Mouse (Mus musculus) right cerebral cortex, postnatal 4 days (tissue): ENCODE data around the gene Palb2.

Experiments used
- DNase-seq: peaks from one replicate; pipeline ENCODE4 v3.0.0-alpha.2; 2022

Palb2 gene

DNA sequence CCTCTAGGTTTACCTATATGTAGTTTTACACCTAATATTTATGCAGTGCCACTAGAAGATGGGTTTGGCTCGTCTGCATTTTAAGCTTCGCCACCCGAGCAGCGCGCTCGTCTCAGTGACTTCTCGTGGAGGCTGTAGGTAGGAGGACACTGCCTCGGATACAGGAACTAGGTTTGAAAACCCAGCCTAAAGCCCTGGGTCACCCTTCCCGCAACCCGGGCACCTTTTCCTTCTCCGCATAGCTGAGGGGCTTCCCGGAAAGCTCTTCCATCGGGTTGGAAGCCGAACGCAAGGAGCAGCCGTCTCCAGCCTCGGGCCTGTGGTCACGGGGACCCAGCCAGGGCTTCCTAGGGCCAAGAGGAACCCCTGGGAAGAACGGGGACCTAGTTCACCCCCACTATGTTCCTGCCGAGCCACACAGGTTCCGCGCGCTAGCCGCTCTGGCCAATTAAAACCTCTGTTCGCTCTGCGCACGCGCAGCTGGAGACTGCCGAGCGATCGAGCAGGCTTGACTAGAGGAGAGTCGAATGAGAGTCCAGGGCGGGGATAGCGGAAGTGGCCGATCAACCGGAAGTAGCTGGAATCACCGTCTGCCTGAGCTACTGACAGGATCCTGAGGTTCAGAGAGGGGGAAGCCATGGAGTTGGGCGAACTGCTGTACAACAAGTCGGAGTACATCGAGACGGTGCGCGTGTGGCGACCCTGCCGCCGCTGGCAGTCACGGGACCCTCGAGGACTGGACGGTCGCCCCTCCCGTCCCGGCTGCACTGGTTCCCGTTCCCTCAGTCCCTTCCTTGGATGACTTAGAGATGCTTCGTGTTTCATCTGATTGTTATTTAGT, at the start of gene Palb2, which contains the start of gene Dctn5:
Palb2 (minus strand) TSS at position 489 of the 841 bp plus-strand sequence.
Dctn5 (plus strand) TSS at position 545 of the 841 bp plus-strand sequence.
- DNase-seq = peak; percentile 97

DNA sequence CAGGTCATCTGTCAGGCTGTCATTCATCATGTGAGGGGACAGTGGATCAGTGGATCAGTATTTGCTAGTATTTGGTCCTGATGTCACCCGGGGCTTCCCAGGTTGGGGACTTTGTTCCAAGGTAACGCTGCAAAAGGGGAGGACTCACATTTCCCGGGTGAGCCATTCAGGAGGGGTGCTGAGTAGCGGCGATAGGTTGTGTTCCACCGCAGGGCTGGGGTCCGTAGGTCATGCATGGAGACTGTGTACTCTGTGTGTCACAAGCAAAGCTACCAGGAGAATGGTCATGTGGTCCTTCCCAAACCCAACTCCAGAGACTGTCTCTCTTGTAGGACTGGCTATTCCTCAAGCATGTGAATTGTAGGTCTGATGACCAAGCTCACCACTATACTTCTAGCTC, 47.9 kb upstream of the Palb2 start:
- DNase-seq = no peak

- DNase-seq = no peak
These were observed 38.8 kb upstream of the Palb2 start for GRCm38 (mm10) chr7:122171613-122172012.

DNA sequence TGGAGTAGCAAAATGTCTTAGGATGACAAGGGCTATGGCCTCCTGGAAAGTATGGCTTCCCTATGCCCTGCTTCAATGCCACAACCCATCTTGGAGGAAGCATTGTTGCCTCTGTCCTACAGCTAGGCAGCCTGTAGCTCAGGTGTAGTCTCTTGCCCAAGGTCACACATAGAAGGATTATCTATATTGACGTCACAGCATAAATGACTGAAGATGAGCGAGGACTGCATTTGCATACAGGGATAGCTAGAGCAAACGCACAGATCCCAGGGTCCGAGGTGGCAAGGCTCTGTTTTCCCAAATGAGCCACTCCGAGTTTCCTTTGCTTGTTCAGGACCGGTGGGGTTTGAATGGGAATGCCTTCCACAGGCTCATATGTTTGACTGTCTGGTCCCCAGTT, 37.9 kb upstream of the Palb2 start:
- DNase-seq = no peak

- no peak for DNase-seq
These were observed 34.4 kb upstream of the Palb2 start for GRCm38 (mm10) chr7:122167203-122167602.

DNA sequence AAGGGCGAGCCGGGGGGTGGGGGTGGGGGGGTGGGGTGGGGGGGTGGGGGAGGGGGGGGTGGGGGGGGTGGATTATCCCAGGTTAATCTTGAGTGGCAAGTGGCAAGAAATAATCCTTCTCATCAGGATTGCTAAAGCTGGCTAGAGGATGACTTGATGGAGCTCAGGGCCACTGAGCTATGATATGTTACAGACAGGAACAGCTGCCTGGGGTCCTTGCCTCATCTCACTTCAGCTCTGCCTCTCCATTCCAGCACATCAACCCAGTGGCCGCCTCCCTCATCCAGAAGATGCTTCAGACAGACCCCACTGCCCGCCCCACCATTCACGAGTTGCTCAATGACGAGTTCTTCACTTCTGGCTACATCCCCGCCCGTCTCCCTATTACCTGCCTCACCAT, 31.0 kb upstream of the Palb2 start:
- no peak for DNase-seq

DNA sequence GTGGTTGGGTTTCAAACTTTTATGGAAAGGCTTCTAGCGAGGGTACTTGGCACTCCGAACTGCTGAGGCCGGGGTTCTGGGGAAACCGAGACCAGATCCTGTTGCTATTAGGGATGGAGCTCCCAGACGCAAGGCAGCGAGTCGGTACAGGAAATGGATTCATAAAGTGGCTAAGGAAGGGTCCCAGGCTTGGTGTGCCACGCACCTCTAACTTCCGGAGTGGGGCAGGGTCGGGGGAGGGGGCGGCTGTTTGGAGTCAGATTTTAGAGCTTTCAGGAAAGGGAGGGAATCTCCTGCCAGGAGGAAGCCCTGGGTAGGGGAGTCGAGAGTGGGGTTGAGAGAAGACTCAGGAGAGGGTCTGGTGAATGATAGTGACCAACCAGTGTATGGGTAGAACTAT, 27.3 kb upstream of the Palb2 start:
- no peak for DNase-seq

- peak; percentile 85 for DNase-seq
These were observed 26.4 kb upstream of the Palb2 start, which contains the start of gene Plk1 for GRCm38 (mm10) chr7:122158915-122159902. Gene Plk1, plus strand, starts transcription at chr7:122159439.

DNA sequence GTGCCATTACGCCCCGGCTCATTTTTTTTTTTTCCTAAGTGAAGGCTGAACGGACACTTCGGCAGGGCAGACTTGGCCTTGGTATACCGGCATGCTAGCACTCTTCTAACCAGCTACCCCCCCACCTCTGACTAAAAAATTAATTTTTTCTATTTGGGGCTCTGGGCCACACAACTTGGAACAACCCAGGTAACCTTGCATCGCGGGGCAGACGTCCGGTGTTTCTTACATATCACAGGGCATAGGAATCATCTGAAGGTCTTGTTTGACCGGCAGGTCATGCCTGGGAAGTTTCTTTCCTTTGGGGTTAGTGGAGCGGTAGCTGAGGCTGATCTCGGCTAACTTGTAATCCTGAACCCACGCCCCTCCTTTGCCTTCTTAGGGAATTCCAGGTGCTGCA, 25.7 kb upstream of the Palb2 start:
- no peak for DNase-seq

GRCm38 (mm10) chr7:122152473-122152872, 19.7 kb upstream of the Palb2 start:
- peak; percentile 10 for DNase-seq

DNA sequence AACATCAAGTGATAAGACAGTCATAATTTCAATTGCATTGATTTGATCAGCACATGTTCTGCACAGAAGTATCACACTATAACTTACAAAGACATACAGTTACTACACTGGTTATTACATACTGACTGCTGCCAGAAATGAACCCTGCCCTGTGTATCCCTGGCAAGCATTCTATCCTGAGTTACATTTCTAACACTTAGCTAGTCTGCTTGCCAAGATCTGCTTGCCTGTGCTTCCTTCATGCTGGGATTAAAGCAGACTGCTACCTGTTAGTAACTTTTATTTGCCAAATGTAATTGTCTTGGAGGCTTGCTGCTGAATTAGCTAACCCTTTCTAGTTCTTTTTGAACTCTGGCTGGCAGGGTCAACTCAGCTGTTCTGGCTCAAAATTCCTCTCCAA, 8.2 kb upstream of the Palb2 start:
- no peak for DNase-seq

DNA sequence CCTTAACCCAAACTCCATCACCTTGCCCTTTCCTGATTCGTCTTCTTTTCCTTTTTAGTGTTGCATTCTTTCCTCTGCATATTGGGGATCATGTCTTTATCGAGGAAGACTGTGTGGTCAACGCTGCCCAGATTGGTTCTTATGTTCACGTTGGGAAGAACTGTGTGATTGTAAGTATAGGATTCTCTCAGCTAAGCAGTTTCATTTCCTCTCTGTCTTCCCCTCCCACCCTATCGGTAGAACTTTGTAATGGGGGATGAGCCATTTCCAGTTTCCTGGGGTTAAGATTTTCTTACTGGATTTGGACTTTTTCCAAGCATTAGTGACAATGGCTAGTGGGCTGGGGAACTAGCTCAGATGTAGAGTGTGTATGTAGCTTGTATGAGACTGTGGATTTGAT, 5.4 kb upstream of the Palb2 start:
- no peak for DNase-seq

GRCm38 (mm10) chr7:122137071-122137470, 4.3 kb upstream of the Palb2 start:
- DNase-seq = no peak

DNA sequence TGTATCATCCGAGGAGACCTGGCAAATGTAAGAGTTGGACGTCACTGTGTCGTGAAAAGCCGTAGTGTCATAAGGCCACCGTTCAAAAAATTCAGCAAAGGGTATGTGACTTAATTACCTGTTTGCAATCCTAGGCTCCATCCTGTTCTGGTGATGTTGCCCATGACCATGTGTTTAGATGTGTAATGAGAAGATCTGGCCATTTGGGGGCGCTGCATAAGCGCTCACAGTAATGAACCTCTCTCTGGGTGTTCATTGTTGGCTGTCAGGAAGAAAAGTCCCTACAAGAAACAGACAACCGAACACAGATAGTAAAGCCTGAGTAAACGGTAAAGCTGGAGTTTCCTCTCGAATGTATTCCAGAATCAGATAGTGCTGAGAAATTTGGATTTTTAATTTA, 2.3 kb upstream of the Palb2 start:
- no peak for DNase-seq

GRCm38 (mm10) chr7:122133338-122133625, 497 bp upstream of the Palb2 start:
- DNase-seq = no peak

DNA sequence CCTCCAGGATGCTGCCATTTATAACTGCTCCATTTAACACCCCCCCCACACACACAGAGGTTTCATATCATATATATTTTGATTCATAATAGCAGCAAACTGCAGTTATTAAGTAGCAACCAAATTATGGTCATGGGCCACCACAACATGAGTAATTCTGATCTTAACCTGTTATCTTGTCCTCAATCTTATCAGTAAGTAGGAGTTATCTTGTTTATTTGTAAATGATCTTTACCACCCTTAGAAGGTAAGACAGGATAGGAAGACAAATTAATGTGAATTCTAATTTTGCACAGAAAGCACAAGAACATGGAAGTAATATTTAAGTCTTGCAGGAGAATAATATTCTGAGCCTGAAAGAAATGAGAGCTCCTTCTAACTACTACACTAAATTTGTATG, 951 bp downstream of the Palb2 start:
- DNase-seq = no peak

DNA sequence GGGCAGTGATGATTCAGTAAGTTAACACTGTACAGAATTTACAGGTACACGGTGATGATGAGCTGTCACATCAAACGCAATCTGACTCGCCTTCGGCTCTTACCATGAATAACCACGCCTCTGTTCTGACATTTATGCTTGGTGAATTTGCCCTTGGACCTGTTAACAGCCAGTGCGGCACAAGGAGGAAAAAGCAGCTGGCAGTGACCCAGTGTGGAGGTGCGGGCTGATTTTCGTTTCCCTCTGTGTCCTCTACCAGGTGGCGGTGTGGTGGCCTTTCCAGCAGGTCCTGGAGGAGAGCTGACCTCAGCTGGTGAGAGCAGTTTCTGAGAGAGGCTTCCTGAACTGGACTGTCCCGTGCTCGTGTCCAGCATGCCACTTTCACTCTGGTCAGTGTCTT, 5.8 kb downstream of the Palb2 start:
- DNase-seq = no peak

GRCm38 (mm10) chr7:122125636-122126035, 7.1 kb downstream of the Palb2 start:
- no peak for DNase-seq

- no peak for DNase-seq
These were observed 9.3 kb downstream of the Palb2 start for GRCm38 (mm10) chr7:122123518-122123917.

- DNase-seq = no peak
These were observed 24.6 kb downstream of the Palb2 start for GRCm38 (mm10) chr7:122108206-122108605.

DNA sequence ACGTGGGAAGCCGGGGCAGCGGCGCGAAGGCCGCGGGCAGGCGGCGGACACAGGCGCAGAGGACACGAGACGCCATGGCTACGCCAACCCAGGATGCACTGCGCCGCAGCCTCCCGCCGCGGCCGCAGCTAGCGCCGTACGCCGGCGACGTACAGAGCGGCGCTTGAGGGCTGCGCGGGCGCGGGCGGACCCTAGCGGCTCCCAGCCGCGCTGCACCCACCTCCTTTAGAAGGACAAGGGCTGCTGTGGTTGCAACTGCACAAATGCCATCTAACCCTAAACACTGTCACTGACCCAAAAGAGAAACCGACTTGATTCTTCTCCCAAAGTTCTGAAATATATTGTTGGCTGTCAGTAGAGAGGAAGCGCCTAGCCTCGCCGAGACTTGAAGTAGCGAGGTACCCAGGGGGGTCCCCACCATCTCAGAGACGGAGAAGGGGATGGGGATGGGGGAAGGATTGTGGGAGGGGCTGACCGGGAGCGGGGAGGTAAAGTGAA, 31.0 kb downstream of the Palb2 start, which contains the start of gene Ndufab1:
Ndufab1 (minus strand) TSS at position 140 of the 498 bp plus-strand sequence.
- DNase-seq = peak; percentile 84

- peak; percentile 54 for DNase-seq
These were observed 31.6 kb downstream of the Palb2 start for GRCm38 (mm10) chr7:122101014-122101746.

DNA sequence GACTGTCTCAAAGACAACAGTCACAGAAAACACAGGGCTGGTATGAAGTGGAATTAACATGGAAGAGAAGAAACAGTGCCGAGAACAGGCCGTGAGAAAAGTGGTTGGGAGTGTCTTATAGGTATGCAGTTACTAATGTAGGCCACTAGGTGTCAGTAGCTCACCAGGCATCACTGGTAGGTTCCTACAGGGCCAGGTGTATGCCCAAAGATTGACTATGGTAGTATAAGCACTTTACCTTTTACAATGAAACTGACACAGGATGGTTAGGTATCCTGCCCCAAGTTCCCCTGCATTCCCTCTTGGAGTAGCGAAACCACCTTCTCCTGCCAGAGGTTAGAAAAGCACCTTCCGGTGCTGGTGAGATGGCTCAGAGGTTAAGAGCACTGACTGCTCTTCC, 33.6 kb downstream of the Palb2 start:
- no peak for DNase-seq
